Mouse (Mus musculus) lung, postnatal 0 days (tissue): ENCODE measurements around the gene Avpr1a.

Experiments used
- CTCF ChIP-seq: IDR thresholded peaks from 2 replicates; pipeline ENCODE4 v1.5.1; 2016; ENCODE audit warnings: antibody characterized with exemption, mild to moderate bottlenecking
- EP300 ChIP-seq: IDR thresholded peaks from 2 replicates; pipeline ENCODE4 v1.6.1; 2016; ENCODE audit warnings: antibody characterized with exemption, mild to moderate bottlenecking, control low read depth

DNA sequence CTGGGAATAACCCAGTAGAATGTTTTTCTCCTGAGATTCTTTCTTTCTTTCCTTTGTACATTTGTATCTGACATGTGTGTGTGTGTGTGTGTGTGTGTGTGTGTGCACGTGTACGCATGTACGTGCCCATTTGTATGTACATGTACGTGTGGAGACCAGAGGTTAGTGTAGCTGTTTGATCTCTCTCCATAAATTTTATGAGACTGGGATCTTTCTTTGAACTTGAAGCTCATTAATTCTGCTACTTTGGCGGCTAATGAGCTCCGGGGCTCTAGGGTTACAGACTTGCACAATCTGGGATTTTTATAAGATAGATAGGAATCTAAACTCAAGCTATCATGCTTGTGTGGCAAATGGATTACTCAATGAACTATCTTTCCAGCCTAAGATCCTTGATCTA is 42.0 kb upstream of the Avpr1a start:
- TF ChIP-seq CTCF: no peak
- no peak for TF ChIP-seq EP300
